Mouse (Mus musculus) myocyte (in vitro differentiated cells): ENCODE measurements around the gene Uqcrc1.

Source experiments
- CEBPB ChIP-seq: IDR thresholded peaks from 2 replicates; pipeline ENCODE4 v1.6.1; 2011; ENCODE audit warnings: mild to moderate bottlenecking, moderate library complexity; ENCODE audit not compliant: poor library complexity, insufficient read depth, severe bottlenecking
- E2F4 ChIP-seq: IDR thresholded peaks from one replicate; pipeline ENCODE4 v1.6.1; 2011; ENCODE audit warnings: mild to moderate bottlenecking, control low read depth, moderate library complexity; ENCODE audit not compliant: insufficient read depth
- MAX ChIP-seq: IDR thresholded peaks from one replicate; pipeline ENCODE4 v1.6.1; 2011; ENCODE audit warnings: low read depth, mild to moderate bottlenecking, control low read depth
- MYOD1 ChIP-seq, 3 experiments: IDR thresholded peaks; one replicate each; pipeline ENCODE4 v1.6.1; 2011; ENCODE audit warnings: control low read depth in 2 of 3, low read depth in 2 of 3, mild to moderate bottlenecking in 2 of 3, moderate library complexity in 1 of 3; ENCODE audit not compliant: insufficient read length in 2 of 3, control insufficient read depth in 1 of 3
- MYOG ChIP-seq, 3 experiments: IDR thresholded peaks; one replicate each; pipeline ENCODE4 v1.6.1; 2011; ENCODE audit warnings: control low read depth in 2 of 3, low read depth in 2 of 3, mild to moderate bottlenecking in 2 of 3; ENCODE audit not compliant: insufficient read length in 2 of 3, control insufficient read depth in 1 of 3, insufficient read depth in 1 of 3
- POLR2A ChIP-seq: IDR thresholded peaks from one replicate; pipeline ENCODE4 v1.6.1; 2011; ENCODE audit warnings: low read depth, mild to moderate bottlenecking, control low read depth, moderate library complexity; ENCODE audit not compliant: insufficient read length
- POLR2AphosphoS2 ChIP-seq: IDR thresholded peaks from one replicate; pipeline ENCODE4 v1.6.1; 2011; ENCODE audit warnings: low read depth, control low read depth; ENCODE audit not compliant: insufficient read length
- REST ChIP-seq: IDR thresholded peaks from one replicate; pipeline ENCODE4 v1.6.1; 2011; ENCODE audit warnings: mild to moderate bottlenecking, control low read depth, moderate library complexity; ENCODE audit not compliant: insufficient read depth, insufficient read length
- SRF ChIP-seq: IDR thresholded peaks from one replicate; pipeline ENCODE4 v1.6.1; 2011; ENCODE audit warnings: low read depth; ENCODE audit not compliant: control insufficient read depth, insufficient read length
- TCF12 ChIP-seq: IDR thresholded peaks from one replicate; pipeline ENCODE4 v1.6.1; 2011; ENCODE audit warnings: mild to moderate bottlenecking, control low read depth; ENCODE audit not compliant: poor library complexity, insufficient read depth, severe bottlenecking
- TCF3 ChIP-seq: IDR thresholded peaks from one replicate; pipeline ENCODE4 v1.6.1; 2011; ENCODE audit warnings: low read depth, control low read depth; ENCODE audit not compliant: insufficient read length
- USF1 ChIP-seq: IDR thresholded peaks from one replicate; pipeline ENCODE4 v1.6.1; 2011; ENCODE audit warnings: low read depth, mild to moderate bottlenecking, control low read depth, moderate library complexity

DNA sequence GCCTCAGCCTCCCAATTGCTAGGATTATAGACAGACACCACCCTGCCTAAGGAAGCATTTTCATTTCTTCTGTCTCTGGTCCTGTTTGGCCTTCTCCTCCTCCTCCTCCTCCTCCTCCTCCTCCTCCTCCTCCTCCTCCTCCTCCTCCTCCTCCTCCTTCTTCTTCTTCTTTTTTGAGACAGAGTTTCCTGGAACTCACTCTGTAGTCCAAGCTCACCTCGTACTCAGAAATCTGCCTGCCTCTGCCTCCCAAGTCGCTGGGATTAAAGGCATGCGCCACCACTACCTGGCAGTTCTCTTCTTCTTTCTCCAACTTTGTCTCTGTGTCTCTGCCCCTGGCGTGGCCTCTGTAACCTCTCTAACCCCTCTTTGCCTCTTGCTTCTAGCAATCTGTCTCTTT is 49.3 kb downstream of the Uqcrc1 start, which contains the start of gene Ucn2:
- no peak for TF ChIP-seq POLR2A
- no peak for TF ChIP-seq SRF
- TF ChIP-seq TCF3: no peak
- TF ChIP-seq REST: no peak
- no peak for TF ChIP-seq MYOD1 (IDR thresholded peaks at IDR 0.05; ENCODE audit: control insufficient read depth in 1 of 3, insufficient read length in 2 of 3, low read depth in 2 of 3)
- no peak for TF ChIP-seq MAX
- no peak for TF ChIP-seq TCF12
- TF ChIP-seq MYOG (IDR thresholded peaks at IDR 0.05; ENCODE audit: control insufficient read depth in 1 of 3, insufficient read depth in 1 of 3, insufficient read length in 2 of 3, low read depth in 2 of 3): no peak
- no peak for TF ChIP-seq USF1
- TF ChIP-seq E2F4: no peak
- TF ChIP-seq POLR2AphosphoS2: no peak
- no peak for TF ChIP-seq CEBPB
